ENCODE assay signal across 8 mouse cellular contexts in genomic region chr10:80665016-80665380, GRCm38 (mm10). TPM values are rescaled to one million over a fixed set of nuclear protein-coding genes. Genes with fewer than 3 reads are reported as not detected.
DNase-seq lines count a peak whose midpoint lies in the region; ATAC-seq and TF ChIP-seq lines count a peak whose summit lies in the region.

No protein-coding gene starts in this region.

- no peak for DNase-seq in left cerebral cortex, adult 2 months (ENCODE audit: extremely low spot score in 1 of 2, low spot score in 2 of 2)
- no peak for DNase-seq in left cerebral cortex, adult 11 months (ENCODE audit: low spot score)
- peak; percentile 88 to 92 for DNase-seq in kidney, postnatal 36 days
- DNase-seq in midbrain, postnatal 0 days (ENCODE audit: low spot score) = no peak
- no peak for DNase-seq in forebrain, postnatal 0 days

- peak overlapping the region; percentile 75 for H3K27ac ChIP-seq in left cerebral cortex, adult 2 months
- peak overlapping the region; percentile 84 for H3K27ac ChIP-seq in brown adipose tissue, adult 24 weeks (replicated peaks; ENCODE audit: low read depth, low read length)
- peak overlapping the region; percentile 95 for H3K27ac ChIP-seq in heart, embryonic 15.5 days
- H3K27ac ChIP-seq in midbrain, postnatal 0 days (ENCODE audit: low read depth, low read length) = 0 out of 2 replicates have a peak overlapping the region, but pooled peaks have one; percentile 34
- H3K27ac ChIP-seq in forebrain, postnatal 0 days (ENCODE audit: low read depth, low read length) = no peak overlapping the region

- intact Hi-C loops in left cerebral cortex, adult 2 months (cut with DNase I) = no loop called here

- H3K27me3 ChIP-seq in heart, embryonic 15.5 days = no peaks in the 10 kb centered on the region
- no peaks in the 10 kb centered on the region for H3K27me3 ChIP-seq in midbrain, postnatal 0 days (ENCODE audit: insufficient read depth, low read length)
- H3K27me3 ChIP-seq in forebrain, postnatal 0 days (ENCODE audit: insufficient read depth, low read length) = no peaks in the 10 kb centered on the region

- H3K9ac ChIP-seq in heart, embryonic 15.5 days = peak overlapping the region; percentile 43; the same call in 1 of the 2 replicates
- no peak overlapping the region for H3K9ac ChIP-seq in midbrain, postnatal 0 days (replicated peaks; ENCODE audit: low read length, poor library complexity, severe bottlenecking)
- no peak overlapping the region for H3K9ac ChIP-seq in forebrain, postnatal 0 days

- no peak overlapping the region for H3K4me3 ChIP-seq in left cerebral cortex, adult 2 months
- peak overlapping the region; percentile 21 for H3K4me3 ChIP-seq in brown adipose tissue, adult 24 weeks (ENCODE audit: insufficient read depth, low read depth, low read length)
- H3K4me3 ChIP-seq in heart, embryonic 15.5 days = peak overlapping the region; percentile 19
- no peak overlapping the region for H3K4me3 ChIP-seq in midbrain, postnatal 0 days (ENCODE audit: low read depth, low read length)
- H3K4me3 ChIP-seq in forebrain, postnatal 0 days (ENCODE audit: low read depth, low read length) = no peak overlapping the region

- no peak for TF ChIP-seq CTCF in left cerebral cortex, adult 2 months (IDR thresholded peaks at IDR 0.05)
- no peak for TF ChIP-seq CTCF in midbrain, postnatal 0 days (IDR thresholded peaks at IDR 0.05)
- TF ChIP-seq CTCF in forebrain, postnatal 0 days (IDR thresholded peaks at IDR 0.05; ENCODE audit: low read depth) = no peak

- peaks cover 39% of the 10 kb centered on the region for H3K36me3 ChIP-seq in heart, embryonic 15.5 days
- H3K36me3 ChIP-seq in midbrain, postnatal 0 days (ENCODE audit: insufficient read depth, low read length) = peaks cover 41% of the 10 kb centered on the region
- peaks cover 49% of the 10 kb centered on the region for H3K36me3 ChIP-seq in forebrain, postnatal 0 days (ENCODE audit: insufficient read depth)

- peaks cover 34% of the 10 kb centered on the region for H3K4me1 ChIP-seq in brown adipose tissue, adult 24 weeks (ENCODE audit: control insufficient read depth, insufficient read depth, insufficient read length, low read length)
- H3K4me1 ChIP-seq in heart, embryonic 15.5 days (replicated peaks) = peaks cover 47% of the 10 kb centered on the region
- H3K4me1 ChIP-seq in midbrain, postnatal 0 days (ENCODE audit: insufficient read depth, low read length) = no peaks in the 10 kb centered on the region
- H3K4me1 ChIP-seq in forebrain, postnatal 0 days (ENCODE audit: insufficient read depth) = no peaks in the 10 kb centered on the region

- WGBS in heart, embryonic 15.5 days = 10% methylated on average over 10 of the region's 10 CpGs
- 24% methylated on average over 10 of the region's 10 CpGs for WGBS in midbrain, postnatal 0 days
- 21% methylated on average over 10 of the region's 10 CpGs for WGBS in forebrain, postnatal 0 days

- ATAC-seq in heart, embryonic 15.5 days (replicated peaks; ENCODE audit: insufficient number of reproducible peaks, insufficient read depth, low FRiP score, low read depth) = peak; percentile 67
- no peak for ATAC-seq in midbrain, postnatal 0 days (ENCODE audit: low FRiP score)
- ATAC-seq in forebrain, postnatal 0 days = no peak
- no peak; the same call in 1 of the 2 replicates for ATAC-seq in granulocyte monocyte progenitor cell, adult 5-6 weeks (replicated peaks; ENCODE audit: poor library complexity, severe bottlenecking)

- no peaks in the 10 kb centered on the region for H3K9me3 ChIP-seq in heart, embryonic 15.5 days (replicated peaks)
- H3K9me3 ChIP-seq in midbrain, postnatal 0 days (ENCODE audit: low read length) = no peaks in the 10 kb centered on the region
- H3K9me3 ChIP-seq in forebrain, postnatal 0 days (ENCODE audit: low read length) = no peaks in the 10 kb centered on the region

- H3K4me2 ChIP-seq in heart, embryonic 15.5 days = peak overlapping the region; percentile 48
- H3K4me2 ChIP-seq in midbrain, postnatal 0 days (ENCODE audit: low read depth, low read length, poor library complexity, severe bottlenecking) = no peak overlapping the region
- no peak overlapping the region for H3K4me2 ChIP-seq in forebrain, postnatal 0 days (ENCODE audit: low read depth)

RNA-seq across cellular contexts. Expression of gene Btbd2, which starts 8.1 kb away (rescaled TPM):
- 10 to 100 TPM; 85.1 to 96.7 TPM for total RNA-seq in left cerebral cortex, adult 2 months (2021)
- polyA plus RNA-seq in brown adipose tissue, adult 24 weeks (2012; ENCODE audit: insufficient read depth, insufficient read length, missing spikeins) = 20.6 and 33.9 TPM in 2 replicates
- polyA plus RNA-seq in heart, embryonic 15.5 days (2015; fragmentation: Nextera tagmentation; extraction: Ambion mirVana) = 45.4 and 64.8 TPM in 2 replicates
- total RNA-seq in midbrain, postnatal 0 days (2014; rRNA removed) = 168 and 215 TPM in 2 replicates
- polyA plus RNA-seq in midbrain, postnatal 0 days (2015; fragmentation: Nextera tagmentation; extraction: Ambion mirVana) = 71.6 and 80.4 TPM in 2 replicates
- total RNA-seq in forebrain, postnatal 0 days (2014; rRNA removed) = 105 and 131 TPM in 2 replicates
- polyA plus RNA-seq in forebrain, postnatal 0 days (2015; fragmentation: Nextera tagmentation; extraction: Ambion mirVana) = 70.4 and 77.6 TPM in 2 replicates
- 26.1 and 34.6 TPM in 2 replicates for total RNA-seq in granulocyte monocyte progenitor cell, adult 5-6 weeks (2014; fragmentation: Nextera tagmentation)
- 13.3 and 34.8 TPM in 2 replicates for total RNA-seq in granulocyte monocyte progenitor cell, adult 5-6 weeks (2017)

RNA-seq across cellular contexts. Expression of gene Mknk2, which starts 12.9 kb away (rescaled TPM):
- total RNA-seq in left cerebral cortex, adult 2 months (2021) = 10 to 100 TPM; 42.8 to 48.8 TPM
- polyA plus RNA-seq in brown adipose tissue, adult 24 weeks (2012; ENCODE audit: insufficient read depth, insufficient read length, missing spikeins) = 313 and 519 TPM in 2 replicates
- 70.8 and 99.5 TPM in 2 replicates for polyA plus RNA-seq in heart, embryonic 15.5 days (2015; fragmentation: Nextera tagmentation; extraction: Ambion mirVana)
- 74.6 and 74.7 TPM in 2 replicates for total RNA-seq in midbrain, postnatal 0 days (2014; rRNA removed)
- 35.3 and 36.0 TPM in 2 replicates for polyA plus RNA-seq in midbrain, postnatal 0 days (2015; fragmentation: Nextera tagmentation; extraction: Ambion mirVana)
- 55.2 and 69.8 TPM in 2 replicates for total RNA-seq in forebrain, postnatal 0 days (2014; rRNA removed)
- 42.4 and 43.6 TPM in 2 replicates for polyA plus RNA-seq in forebrain, postnatal 0 days (2015; fragmentation: Nextera tagmentation; extraction: Ambion mirVana)
- 49.2 and 63.3 TPM in 2 replicates for total RNA-seq in granulocyte monocyte progenitor cell, adult 5-6 weeks (2014; fragmentation: Nextera tagmentation)
- total RNA-seq in granulocyte monocyte progenitor cell, adult 5-6 weeks (2017) = 37.7 and 58.0 TPM in 2 replicates

RNA-seq across cellular contexts. Expression of gene Mob3a, which starts 36.8 kb away (rescaled TPM):
- total RNA-seq in left cerebral cortex, adult 2 months (2021) = 10 to 100 TPM; 13.6 to 15.5 TPM
- 5.2 and 12.0 TPM in 2 replicates for polyA plus RNA-seq in brown adipose tissue, adult 24 weeks (2012; ENCODE audit: insufficient read depth, insufficient read length, missing spikeins)
- 22.1 and 33.6 TPM in 2 replicates for polyA plus RNA-seq in heart, embryonic 15.5 days (2015; fragmentation: Nextera tagmentation; extraction: Ambion mirVana)
- total RNA-seq in midbrain, postnatal 0 days (2014; rRNA removed) = 66.6 and 75.1 TPM in 2 replicates
- polyA plus RNA-seq in midbrain, postnatal 0 days (2015; fragmentation: Nextera tagmentation; extraction: Ambion mirVana) = 44.9 and 48.5 TPM in 2 replicates
- 54.1 and 57.8 TPM in 2 replicates for total RNA-seq in forebrain, postnatal 0 days (2014; rRNA removed)
- polyA plus RNA-seq in forebrain, postnatal 0 days (2015; fragmentation: Nextera tagmentation; extraction: Ambion mirVana) = 38.9 and 45.9 TPM in 2 replicates
- total RNA-seq in granulocyte monocyte progenitor cell, adult 5-6 weeks (2014; fragmentation: Nextera tagmentation) = 34.1 and 37.2 TPM in 2 replicates
- 34.2 and 59.8 TPM in 2 replicates for total RNA-seq in granulocyte monocyte progenitor cell, adult 5-6 weeks (2017)

RNA-seq across cellular contexts. Expression of gene Izumo4, which starts 37.0 kb away (rescaled TPM):
- 10 to 100 TPM; 45.0 to 46.0 TPM for total RNA-seq in left cerebral cortex, adult 2 months (2021)
- 2.5 and 5.0 TPM in 2 replicates for polyA plus RNA-seq in brown adipose tissue, adult 24 weeks (2012; ENCODE audit: insufficient read depth, insufficient read length, missing spikeins)
- polyA plus RNA-seq in heart, embryonic 15.5 days (2015; fragmentation: Nextera tagmentation; extraction: Ambion mirVana) = 10.4 and 14.6 TPM in 2 replicates
- total RNA-seq in midbrain, postnatal 0 days (2014; rRNA removed) = 26.3 and 48.0 TPM in 2 replicates
- polyA plus RNA-seq in midbrain, postnatal 0 days (2015; fragmentation: Nextera tagmentation; extraction: Ambion mirVana) = 44.0 and 47.4 TPM in 2 replicates
- 37.9 and 39.5 TPM in 2 replicates for total RNA-seq in forebrain, postnatal 0 days (2014; rRNA removed)
- polyA plus RNA-seq in forebrain, postnatal 0 days (2015; fragmentation: Nextera tagmentation; extraction: Ambion mirVana) = 34.4 and 36.7 TPM in 2 replicates
- 9.0 and 17.3 TPM in 2 replicates for total RNA-seq in granulocyte monocyte progenitor cell, adult 5-6 weeks (2014; fragmentation: Nextera tagmentation)
- 7.1 and 7.8 TPM in 2 replicates for total RNA-seq in granulocyte monocyte progenitor cell, adult 5-6 weeks (2017)

RNA-seq across cellular contexts. Expression of gene Csnk1g2, which starts 42.4 kb away (rescaled TPM):
- 100 to 1,000 TPM; 244 to 251 TPM for total RNA-seq in left cerebral cortex, adult 2 months (2021)
- polyA plus RNA-seq in brown adipose tissue, adult 24 weeks (2012; ENCODE audit: insufficient read depth, insufficient read length, missing spikeins) = 50.9 and 67.7 TPM in 2 replicates
- 78.2 and 112 TPM in 2 replicates for polyA plus RNA-seq in heart, embryonic 15.5 days (2015; fragmentation: Nextera tagmentation; extraction: Ambion mirVana)
- total RNA-seq in midbrain, postnatal 0 days (2014; rRNA removed) = 124 and 146 TPM in 2 replicates
- 90.5 and 93.3 TPM in 2 replicates for polyA plus RNA-seq in midbrain, postnatal 0 days (2015; fragmentation: Nextera tagmentation; extraction: Ambion mirVana)
- 127 and 135 TPM in 2 replicates for total RNA-seq in forebrain, postnatal 0 days (2014; rRNA removed)
- polyA plus RNA-seq in forebrain, postnatal 0 days (2015; fragmentation: Nextera tagmentation; extraction: Ambion mirVana) = 91.8 and 94.1 TPM in 2 replicates
- 47.7 and 65.2 TPM in 2 replicates for total RNA-seq in granulocyte monocyte progenitor cell, adult 5-6 weeks (2014; fragmentation: Nextera tagmentation)
- total RNA-seq in granulocyte monocyte progenitor cell, adult 5-6 weeks (2017) = 112 and 127 TPM in 2 replicates

Comparison
In these comparisons a context has a peak if more than half of its experiments do, and no peak if none do; other contexts are left out.
1. DNase-seq: peak in kidney, postnatal 36 days (2 of 2); none in left cerebral cortex, adult 2 months (0 of 2), left cerebral cortex, adult 11 months (single experiment), midbrain, postnatal 0 days (single experiment) and forebrain, postnatal 0 days (single experiment).
2. H3K4me3 ChIP-seq: peak in brown adipose tissue, adult 24 weeks (single experiment) and heart, embryonic 15.5 days (single experiment); none in left cerebral cortex, adult 2 months (single experiment), midbrain, postnatal 0 days (single experiment) and forebrain, postnatal 0 days (single experiment).